Mouse (Mus musculus) ovary, postnatal 36 days (tissue): ENCODE results near the gene Smok2b.
A peak's percentile ranks its signal among the peaks of the same experiment; 100 is the strongest.
"Not testable (repeated sequence)": the region's sequence is repeated elsewhere in the genome, so short reads cannot be mapped to it uniquely, and the experiment has no call there.

ENCODE experiments used
- DNase-seq: peaks from one replicate; pipeline ENCODE4 v3.0.0; 2022; ENCODE audit warnings: low spot score, mixed read lengths

The Smok2b gene

DNA sequence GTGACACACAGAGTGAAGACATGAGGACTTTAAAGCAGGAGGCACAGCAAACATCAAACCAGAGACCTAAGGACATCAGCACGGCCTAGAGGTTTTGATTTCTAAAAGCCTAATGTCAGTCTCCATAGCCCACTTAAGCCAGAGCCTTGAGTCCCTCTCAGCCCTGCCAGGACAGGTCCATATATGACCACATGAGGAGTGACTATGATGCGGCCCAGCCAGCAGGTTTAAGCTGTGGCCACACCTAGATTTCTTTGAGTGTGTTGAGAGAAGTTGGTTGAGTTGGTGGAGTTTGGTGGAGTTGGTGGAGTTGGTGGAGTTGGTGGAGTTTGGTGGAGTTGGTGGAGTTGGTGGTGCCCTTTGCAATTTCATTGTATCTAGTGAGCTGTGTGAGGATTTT is at the start of gene Smok2b:
TSS of gene Smok2b (plus strand) at position 301 of the 400 bp plus-strand sequence.
- DNase-seq = not testable (repeated sequence)

DNA sequence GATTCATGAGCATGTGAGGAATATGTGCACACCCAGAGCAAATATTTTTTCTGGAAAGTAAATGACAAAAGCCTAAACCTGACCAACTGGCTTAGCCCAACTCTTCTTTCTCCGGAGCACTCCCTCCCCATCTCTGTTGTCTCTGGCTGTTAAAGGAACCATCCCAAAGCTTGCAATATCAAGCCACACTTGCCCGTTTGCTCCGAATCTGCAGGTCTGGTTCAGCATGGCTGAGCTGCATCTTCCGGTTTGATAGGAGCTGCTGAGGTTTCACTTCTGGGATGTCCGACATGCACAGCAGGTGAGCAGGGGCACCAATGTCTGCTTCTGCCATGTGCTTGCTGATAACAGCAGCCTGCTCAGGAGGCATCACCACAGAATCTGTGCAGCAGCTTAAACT is 49.6 kb upstream of the Smok2b start:
- DNase-seq = not testable (repeated sequence)

DNA sequence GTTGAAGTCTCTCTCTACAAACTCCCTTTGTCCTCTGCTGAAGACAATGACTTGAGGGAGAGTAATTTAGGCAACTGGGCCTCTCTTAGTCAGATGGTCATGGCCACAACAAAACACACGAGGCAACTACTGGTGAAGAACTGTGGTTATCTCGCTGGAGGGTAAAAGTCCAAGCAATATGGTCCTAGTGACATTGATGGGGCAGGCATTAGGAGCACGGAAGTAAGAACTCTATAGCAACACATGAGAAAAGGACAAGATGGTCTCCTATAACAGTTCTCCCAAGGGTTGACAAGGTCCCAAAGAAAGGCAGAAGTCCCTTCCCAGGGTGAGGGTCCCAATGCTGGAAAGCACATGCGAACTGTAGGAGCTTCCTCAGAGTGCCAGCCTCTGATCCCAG is 47.3 kb upstream of the Smok2b start:
- not testable (repeated sequence) for DNase-seq

DNA sequence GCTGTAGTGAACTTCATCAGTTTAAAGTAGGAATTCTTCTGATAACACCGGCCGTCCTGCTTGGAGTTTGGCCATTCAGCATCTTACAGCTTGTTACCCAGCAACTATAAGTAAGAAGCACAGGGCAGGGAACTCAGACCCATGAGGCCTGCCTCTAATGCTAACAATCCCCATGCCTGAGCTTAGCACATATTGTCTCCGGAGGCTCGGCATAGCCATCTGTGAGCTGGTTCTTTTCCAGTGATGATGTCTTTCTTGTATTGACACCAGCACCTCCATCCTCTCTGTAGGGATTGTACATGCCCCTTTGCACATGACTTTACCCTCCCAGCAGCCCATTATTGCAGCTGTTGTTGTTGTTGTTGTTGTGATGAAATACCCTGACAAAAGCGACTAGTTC is 45.5 kb upstream of the Smok2b start:
- not testable (repeated sequence) for DNase-seq

DNA sequence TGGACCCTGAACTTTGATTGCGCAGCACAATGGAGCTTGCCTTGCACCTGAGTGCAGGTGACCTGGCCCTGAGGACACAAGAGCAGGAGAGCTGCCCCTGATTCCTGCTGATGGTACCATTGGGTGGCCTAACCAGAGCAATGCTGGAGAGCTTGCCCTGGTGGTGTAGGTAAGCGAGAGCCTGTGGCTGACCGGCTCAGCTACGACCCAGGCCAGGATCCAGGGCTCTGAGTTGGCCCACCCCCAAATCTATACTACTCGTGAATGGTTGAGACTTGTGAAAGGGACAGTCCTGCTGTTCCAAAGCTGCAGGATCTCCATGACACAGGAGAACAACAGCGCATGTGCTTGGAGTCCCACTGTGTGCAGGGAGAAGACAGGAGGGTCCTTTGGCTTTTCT is 43.5 kb upstream of the Smok2b start:
- DNase-seq = not testable (repeated sequence)

DNA sequence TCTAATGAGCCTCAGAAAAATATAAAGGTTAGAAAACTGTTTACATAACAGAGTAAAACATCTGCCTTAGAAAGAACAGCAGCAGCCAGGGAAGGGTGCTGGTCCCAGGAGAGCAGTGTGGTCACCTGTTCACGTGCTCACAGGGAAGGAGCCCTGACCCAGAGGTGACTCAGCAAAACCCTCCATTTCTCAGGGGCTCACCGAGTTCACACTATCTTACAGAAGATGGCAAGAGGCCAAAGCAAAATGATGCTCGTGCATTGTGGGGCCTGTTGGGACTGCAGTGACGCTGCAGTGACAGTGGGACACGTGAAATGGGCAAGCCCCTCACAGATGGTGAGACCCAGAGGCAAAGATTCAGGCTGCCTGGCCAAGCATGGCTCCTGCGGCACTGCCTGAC is 42.4 kb upstream of the Smok2b start:
- DNase-seq = not testable (repeated sequence)

DNA sequence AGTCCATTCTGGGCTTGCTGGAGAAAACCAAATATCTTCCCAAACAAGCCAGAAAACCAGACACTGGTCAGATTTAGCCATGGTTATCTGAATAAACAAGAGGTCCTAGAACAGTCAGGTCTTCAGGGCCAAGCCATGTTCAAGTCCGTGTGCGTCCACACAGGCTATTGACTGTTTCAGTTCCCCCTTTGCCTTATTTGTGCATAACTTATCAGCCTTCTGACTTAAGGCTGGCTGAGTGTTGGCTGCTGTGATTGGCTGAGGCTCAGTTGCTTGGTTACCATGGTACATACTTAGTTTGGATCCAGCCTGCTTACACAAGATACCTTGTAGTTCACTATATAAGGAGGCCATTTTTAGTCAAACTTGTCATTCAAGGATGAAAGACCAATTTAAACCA is 41.2 kb upstream of the Smok2b start:
- DNase-seq = not testable (repeated sequence)

DNA sequence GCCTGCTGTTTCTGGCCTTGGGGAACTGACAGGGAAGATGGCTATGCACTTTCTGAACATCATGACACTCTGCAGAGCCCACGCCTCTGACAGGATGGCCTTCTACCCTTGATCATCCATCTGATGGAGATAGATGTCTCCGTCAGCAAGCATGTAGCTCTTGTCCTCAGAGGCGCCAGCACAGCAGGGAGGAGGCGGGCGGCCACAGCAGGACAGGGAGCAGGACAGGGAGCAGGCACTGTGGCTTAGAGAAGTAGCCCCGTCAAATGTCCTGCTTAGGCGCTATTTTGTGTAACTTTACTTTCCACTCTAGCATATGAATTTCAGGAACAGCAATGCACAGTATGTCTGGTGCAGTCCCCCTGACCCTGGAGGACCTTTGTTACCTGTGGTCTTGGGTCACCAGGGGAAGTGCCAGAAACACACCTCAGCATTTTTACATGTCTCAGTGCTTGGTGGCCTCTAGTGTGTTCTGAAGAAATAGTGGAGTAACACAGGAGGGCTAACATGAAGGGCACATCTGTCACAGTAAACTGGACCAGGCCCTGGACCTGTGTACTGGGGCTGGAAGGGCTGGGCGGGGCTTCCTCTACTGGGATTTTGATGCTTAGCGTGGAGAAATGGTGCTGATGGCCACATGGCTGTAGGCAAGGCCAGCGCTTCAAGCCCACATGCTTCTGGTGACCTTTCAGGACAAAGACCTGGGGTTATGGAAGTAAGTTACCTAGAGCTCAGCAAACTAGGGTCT is 39.0 kb upstream of the Smok2b start:
- not testable (repeated sequence) for DNase-seq

DNA sequence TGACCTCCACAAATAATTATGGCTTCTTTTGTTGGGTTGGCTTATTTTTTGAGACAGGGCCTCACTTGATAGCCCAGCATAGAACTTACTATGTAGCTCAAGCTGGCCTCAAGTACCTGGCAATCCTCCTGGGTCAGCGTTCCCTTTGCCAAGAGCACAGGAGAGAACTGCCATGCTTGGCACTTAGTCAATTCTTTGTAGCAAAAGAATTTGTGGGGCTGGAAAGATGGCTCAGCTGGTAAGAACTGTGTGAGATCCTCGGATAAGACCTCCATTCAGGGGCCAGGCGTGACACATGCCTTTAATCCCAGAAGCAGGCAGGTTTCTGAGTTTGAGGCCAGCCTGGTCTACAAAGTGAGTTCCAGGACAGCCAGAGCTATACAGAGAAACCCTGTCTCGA is 33.6 kb upstream of the Smok2b start:
- not testable (repeated sequence) for DNase-seq

DNA sequence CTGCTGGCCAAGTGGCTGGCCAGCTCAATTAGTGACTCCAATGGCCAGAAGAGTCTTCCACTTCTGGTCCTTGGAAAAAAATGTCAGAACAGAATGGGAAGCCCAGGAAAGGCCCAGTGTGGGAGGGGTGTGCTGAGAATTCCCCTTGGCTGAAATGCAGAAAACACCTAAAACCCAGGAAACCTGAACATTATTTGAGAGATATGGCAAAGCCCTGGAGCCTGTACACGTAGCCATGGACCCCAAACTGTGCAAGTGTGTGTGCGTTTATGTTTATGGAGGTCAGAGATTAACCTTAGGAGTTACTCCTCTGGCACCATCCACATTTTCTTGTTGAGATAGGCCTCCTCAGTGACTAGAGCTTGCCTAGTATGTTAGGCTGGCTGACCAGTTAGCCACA is 31.2 kb upstream of the Smok2b start:
- not testable (repeated sequence) for DNase-seq

DNA sequence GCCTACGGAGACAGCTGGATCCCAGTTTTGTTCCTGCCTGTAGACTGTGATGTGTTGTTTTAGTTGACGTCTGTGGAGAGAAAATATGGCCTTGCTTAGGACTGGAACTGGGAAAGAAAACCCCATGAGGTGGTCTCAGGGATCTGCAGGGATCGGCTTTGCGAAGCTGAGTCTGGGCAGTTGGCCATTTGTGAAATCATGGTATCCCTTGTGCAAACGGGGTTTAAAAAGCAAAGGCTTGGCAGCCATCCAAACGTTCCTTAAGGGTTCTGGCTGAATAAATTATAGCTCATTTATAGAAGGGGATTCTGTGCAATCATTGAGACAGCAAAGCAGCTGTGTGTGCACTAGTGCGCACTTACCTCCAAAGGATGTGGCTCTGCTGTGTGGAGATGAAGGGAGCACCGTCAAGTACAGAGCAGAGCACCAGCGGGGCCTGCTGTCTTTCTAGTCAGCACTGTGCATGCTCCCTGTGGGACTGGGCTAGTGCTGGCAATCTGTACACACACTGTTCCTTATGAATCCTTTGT is 30.1 kb upstream of the Smok2b start:
- not testable (repeated sequence) for DNase-seq

DNA sequence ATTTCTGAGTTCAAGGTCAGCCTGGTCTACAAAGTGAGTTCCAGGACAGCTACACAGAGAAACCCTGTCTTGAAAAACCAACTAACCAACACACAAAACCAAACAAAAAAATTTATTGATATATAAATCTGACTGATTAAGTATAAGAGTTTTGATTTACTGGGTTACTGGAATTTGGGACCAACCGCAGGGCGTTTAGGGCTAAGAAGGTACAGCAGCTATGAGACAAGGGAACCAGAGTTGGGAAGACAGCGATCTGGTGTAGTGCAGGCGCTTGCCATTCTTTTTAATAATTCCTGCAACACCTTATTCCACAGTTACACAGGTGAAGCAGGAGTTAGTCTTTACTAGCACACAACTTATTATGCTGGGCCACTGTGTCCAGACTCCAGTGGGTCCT is 28.5 kb upstream of the Smok2b start:
- DNase-seq = not testable (repeated sequence)

DNA sequence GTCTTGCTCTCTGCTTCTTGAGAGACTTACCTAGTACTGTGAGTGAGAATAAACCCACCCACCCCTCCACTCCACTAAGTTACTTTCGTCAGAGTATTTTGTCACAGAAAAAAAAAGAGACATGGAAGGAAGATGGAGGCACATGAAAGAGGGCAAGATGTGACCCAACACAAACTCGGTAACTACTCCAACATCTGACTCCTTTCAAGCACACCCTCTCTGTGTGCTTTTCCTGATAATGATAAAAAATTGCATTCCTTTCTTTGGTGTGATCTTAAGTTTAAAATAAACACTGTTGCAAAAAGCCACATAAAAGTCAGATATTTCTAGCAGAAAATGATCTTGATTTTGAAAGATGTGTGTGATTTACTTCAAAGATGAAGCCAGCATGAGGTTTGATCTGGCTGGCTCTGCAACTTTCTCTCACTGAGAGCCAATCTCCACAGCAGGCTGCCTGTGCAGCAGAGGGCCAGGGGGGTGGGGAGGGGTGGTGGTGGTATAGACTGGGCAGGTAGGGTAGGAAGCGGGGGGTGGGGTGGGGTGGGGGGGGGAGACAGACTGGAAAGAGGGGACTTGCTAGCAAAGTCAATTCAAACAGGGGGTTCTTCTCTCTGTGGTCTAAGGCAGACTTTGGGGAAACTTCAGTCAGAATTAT is 27.5 kb upstream of the Smok2b start:
- DNase-seq = not testable (repeated sequence)

DNA sequence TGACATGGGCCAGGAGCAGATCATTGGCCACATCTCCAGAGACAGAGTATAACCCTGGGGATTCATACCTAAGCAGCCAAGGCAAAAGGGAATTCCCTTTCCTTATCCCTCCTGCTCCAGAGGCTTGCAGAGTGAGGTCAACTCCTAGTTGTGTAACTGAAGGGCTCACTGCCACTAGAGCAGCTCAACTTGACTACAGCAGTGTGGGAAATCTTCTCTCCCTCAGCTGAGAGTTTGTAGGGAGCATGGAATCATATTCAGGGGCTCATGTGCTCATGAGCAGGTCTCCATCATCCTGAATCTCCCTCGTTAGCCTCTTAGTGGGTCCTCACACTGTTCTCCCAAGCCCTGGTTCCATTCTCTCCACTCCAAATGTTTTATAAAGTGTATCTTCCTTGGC is 24.8 kb upstream of the Smok2b start:
- DNase-seq = not testable (repeated sequence)

DNA sequence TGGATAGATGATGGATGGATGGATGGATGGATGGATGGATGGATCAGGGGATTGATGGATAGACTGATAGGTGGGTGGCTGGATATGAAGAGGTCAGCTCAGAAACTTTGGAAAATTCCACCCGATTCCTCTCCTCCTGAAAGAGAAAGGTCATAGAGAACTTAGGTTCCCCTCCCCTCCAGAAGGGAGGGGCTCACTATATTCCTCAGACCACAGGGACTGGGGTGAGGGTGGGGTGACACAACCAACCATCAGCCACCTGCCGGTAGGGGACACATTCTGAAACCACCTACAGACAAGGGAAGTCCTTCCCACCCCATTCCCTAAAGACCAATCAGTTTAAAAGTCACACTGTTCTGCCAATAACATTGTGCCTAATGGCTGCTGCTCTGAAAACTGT is 23.6 kb upstream of the Smok2b start:
- DNase-seq = no peak

DNA sequence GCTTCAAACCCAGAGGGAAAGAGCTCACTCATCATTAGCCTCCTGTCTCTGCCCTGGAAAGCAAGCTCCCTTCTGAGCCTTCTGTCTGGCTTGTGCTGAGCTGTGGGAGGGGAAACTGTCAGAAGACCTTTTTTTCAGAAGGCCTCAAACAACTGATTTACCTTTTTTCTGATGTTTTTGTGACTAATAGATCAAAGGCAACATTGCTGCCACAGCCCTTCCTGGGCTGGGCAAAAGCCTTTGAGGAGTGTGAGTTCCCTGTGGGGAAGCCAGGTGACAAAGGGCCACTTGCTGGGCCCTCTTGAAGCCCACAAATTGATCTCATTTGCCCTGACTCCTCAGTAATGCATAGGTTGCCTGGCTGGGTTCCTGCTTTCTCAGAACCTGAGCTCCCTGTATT is 21.6 kb upstream of the Smok2b start:
- DNase-seq = not testable (repeated sequence)

DNA sequence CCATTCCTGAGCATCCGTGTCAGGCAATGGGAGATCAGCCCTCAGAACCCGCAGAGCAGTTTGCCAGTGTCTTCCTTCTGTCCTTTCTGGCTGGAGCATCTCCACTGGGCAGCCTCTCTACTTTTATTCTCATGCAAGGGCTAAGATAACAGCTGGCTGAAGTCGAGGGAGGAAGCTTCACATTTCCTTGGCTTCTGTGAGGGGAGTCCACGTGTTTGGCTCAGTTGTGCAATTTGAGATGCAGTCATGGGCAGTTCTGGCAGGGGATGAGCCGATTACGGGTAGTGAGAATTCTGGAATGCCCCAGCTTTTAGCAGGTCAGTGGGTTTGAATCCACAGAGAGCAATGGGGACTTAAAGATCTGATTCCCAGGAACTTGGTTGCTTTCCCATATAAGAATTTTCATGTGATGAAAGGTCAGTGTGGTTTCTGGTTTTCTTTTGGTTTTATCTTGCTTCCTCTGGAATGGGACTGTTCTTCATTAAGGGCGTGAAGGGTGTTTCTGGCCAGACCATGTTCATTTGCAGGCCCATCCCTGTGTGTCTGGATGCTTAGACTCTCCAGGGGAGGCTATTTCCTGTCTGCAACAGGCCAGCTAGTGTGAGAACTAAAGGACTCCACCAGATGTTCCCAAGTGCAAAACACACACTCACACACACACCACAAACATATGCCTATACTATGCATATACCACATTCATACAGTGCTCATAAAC is 17.8 kb upstream of the Smok2b start:
- DNase-seq = peak; percentile 21

DNA sequence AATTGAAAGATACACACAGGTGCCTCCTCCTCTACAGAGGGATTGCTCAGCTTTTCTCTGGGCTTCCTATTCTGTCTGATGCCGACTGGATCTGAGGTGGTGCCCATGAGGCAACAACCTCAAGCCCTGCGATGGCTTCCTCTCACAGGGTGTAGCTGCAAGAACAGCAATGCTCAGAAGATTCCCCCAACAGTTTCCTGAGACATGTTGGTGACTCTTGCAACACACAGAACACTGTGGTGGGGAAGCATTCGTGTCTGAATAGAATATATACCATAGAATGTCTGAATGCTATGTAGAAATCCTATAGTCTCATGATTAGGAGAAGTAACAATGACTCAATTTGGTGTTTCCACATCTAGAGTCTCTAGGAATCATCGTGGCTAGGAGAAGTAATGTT is 15.9 kb upstream of the Smok2b start:
- DNase-seq = no peak

DNA sequence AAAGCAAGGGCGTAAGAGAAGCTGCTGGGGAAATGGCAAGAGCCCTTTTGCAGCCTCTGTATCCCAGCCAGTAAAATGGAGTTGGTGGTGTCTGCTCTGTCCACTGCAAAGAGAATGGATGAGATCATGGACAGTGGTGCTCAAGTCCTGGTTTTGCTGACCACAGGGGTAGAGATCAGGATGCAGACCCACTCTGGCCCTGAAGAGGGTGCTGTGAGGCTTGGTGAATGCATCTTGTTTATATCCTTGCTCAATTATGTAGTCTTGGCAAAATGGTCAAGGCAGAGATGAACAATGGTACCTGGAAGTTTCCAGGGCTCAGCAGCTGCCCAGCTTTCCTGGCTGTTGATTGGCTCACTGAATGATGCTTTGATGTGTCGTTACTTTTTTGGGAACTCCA is 14.5 kb upstream of the Smok2b start:
- DNase-seq = no peak

DNA sequence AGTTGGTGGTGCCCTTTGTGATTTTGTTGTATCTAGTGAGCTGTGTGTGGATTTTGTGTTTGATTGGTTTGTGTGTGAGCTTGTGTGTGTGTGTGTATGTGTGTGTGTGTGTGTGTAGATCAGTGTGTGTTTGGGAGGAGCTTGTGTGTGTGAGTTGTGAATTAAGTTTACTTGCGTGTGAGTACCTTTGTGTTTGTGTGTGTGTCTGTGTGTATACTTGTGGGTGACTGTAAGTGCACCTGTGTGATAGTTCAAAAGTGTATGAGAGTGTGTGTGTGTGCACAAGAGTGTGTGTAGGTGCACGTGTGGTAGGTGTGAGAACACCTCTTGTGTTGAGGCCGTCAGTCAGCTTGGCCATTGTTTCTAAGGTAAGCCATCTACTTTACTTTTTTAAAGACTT is 9.2 kb upstream of the Smok2b start, which contains the start of gene Smok2a:
TSS of gene Smok2a (plus strand) at position 301 of the 400 bp plus-strand sequence.
- no peak for DNase-seq

DNA sequence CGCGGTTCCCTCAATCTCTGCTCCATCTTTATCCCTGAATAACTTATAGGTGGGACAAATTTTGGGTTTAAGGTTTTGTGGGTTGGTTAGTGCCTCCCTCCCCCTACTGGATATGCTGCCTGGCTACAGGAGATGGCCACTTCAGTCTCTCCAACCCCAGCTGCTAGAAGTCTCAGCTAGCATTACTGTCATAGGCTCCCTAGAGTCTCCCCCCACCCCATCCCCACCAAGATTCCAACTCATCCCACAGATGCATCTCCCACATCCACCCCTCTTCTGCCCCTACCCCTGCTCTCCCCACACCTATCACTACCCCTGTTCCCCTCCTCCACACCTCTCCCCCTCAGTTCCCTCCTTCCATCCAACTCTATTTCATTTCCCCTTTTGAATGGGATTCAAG is 8.1 kb upstream of the Smok2b start:
- DNase-seq = not testable (repeated sequence)

DNA sequence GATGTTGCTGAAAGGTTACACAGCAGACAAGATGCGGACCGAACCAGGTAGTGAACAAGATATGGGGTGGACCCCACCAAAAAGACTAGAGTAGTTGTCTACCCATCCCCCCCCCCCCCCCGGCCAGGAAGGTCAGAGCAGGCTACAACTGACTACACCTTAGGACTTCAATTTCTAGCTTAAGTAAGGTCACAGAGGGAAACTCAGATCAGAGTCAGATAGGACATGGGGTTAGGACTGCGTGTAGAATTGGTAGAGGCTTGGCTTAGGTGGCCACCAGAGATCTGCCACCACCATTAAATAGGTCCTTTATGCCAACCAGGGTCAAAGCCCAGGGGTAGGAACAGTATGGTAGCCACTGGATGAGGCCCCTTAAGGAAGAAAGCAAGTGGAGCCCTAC is 9.4 kb downstream of the Smok2b start:
- not testable (repeated sequence) for DNase-seq
